ENCODE assay signal across 9 mouse cellular contexts in genomic region chr19:26731809-26732208, GRCm38 (mm10).
A peak's percentile ranks its signal among the peaks of the same experiment; 100 is the strongest.
DNase-seq lines count a peak whose midpoint lies in the region; ATAC-seq and TF ChIP-seq lines count a peak whose summit lies in the region.
"Had no signal": no experiment of that assay in that cellular context is flagged by ENCODE, and none has a peak within 500 bp of the region (broad histone marks: within the 10 kb centered on the region; RNA-seq: fewer than 3 reads in every experiment).

No protein-coding gene starts in this region.

- no peaks in the 10 kb centered on the region for H3K36me3 ChIP-seq in midbrain, postnatal 0 days (ENCODE audit: insufficient read depth, low read length)

- H3K9ac ChIP-seq in midbrain, postnatal 0 days (replicated peaks; ENCODE audit: low read length, poor library complexity, severe bottlenecking): no peak overlapping the region
- H3K9ac ChIP-seq: liver, embryonic 14.5 days had no signal

- H3K27me3 ChIP-seq in midbrain, postnatal 0 days (ENCODE audit: insufficient read depth, low read length): no peaks in the 10 kb centered on the region

- no peaks in the 10 kb centered on the region for H3K9me3 ChIP-seq in midbrain, postnatal 0 days (ENCODE audit: low read length)

- ATAC-seq in midbrain, postnatal 0 days (ENCODE audit: low FRiP score): 0 out of 2 replicates have a peak, but pooled peaks have one; percentile 54
- no peak for ATAC-seq in megakaryocyte-erythroid progenitor cell, adult 5-6 weeks (replicated peaks; ENCODE audit: low FRiP score, low TSS enrichment, poor library complexity, severe bottlenecking)

- intact Hi-C loops in gastrocnemius, adult 2 months (cut with DNase I): loop anchor here (5.0 kb wide), 1 partner anchor 695 kb away; the partner anchor contains the start of gene Pum3

- peak overlapping the region; percentile 20; the same call in 1 of the 2 replicates for H3K27ac ChIP-seq in gastrocnemius, adult 2 months
- no peak overlapping the region for H3K27ac ChIP-seq in midbrain, postnatal 0 days (ENCODE audit: low read depth, low read length)
- H3K27ac ChIP-seq: liver, embryonic 14.5 days had no signal

- DNase-seq in gastrocnemius, adult 2 months: no peak
- DNase-seq in gastrocnemius, postnatal 10 days: no peak
- DNase-seq in lung, postnatal 36 days: peak; percentile 61
- DNase-seq in lung, adult 18-20 months: no peak
- DNase-seq in embryo, embryonic 10.5 days (ENCODE audit: low spot score): peak; percentile 73
- DNase-seq in midbrain, postnatal 0 days (ENCODE audit: low spot score): peak; percentile 76
- no peak for DNase-seq in testis, postnatal 10 days (ENCODE audit: low spot score)

- H3K4me1 ChIP-seq in midbrain, postnatal 0 days (ENCODE audit: insufficient read depth, low read length): no peaks in the 10 kb centered on the region

- no peak overlapping the region for H3K4me2 ChIP-seq in midbrain, postnatal 0 days (ENCODE audit: low read depth, low read length, poor library complexity, severe bottlenecking)

- 1% methylated on average over 4 of the region's 4 CpGs for WGBS in midbrain, postnatal 0 days

- no peak overlapping the region for H3K4me3 ChIP-seq in gastrocnemius, adult 2 months
- no peak overlapping the region for H3K4me3 ChIP-seq in midbrain, postnatal 0 days (ENCODE audit: low read depth, low read length)

- TF ChIP-seq CTCF in gastrocnemius, adult 2 months (IDR thresholded peaks at IDR 0.05): peak; percentile 62
- TF ChIP-seq CTCF in midbrain, postnatal 0 days (IDR thresholded peaks at IDR 0.05): peak; percentile 77

Comparison
In these comparisons a context has a peak if more than half of its experiments do, and no peak if none do; other contexts are left out.
1. DNase-seq: peak in lung, postnatal 36 days (single experiment), embryo, embryonic 10.5 days (single experiment) and midbrain, postnatal 0 days (single experiment); none in gastrocnemius, adult 2 months (single experiment), gastrocnemius, postnatal 10 days (single experiment), lung, adult 18-20 months (0 of 2) and testis, postnatal 10 days (single experiment).